Mouse (Mus musculus): ENCODE results near the gene Nup62. TPM values are rescaled to one million over a fixed set of nuclear protein-coding genes. Genes with fewer than 3 reads are reported as not detected.
"Not testable (repeated sequence)": the region's sequence is repeated elsewhere in the genome, so short reads cannot be mapped to it uniquely, and the experiment has no call there.

Nup62 gene
- polyA plus RNA-seq, 1 experiment from 2014 or later: 56.6 TPM

DNA sequence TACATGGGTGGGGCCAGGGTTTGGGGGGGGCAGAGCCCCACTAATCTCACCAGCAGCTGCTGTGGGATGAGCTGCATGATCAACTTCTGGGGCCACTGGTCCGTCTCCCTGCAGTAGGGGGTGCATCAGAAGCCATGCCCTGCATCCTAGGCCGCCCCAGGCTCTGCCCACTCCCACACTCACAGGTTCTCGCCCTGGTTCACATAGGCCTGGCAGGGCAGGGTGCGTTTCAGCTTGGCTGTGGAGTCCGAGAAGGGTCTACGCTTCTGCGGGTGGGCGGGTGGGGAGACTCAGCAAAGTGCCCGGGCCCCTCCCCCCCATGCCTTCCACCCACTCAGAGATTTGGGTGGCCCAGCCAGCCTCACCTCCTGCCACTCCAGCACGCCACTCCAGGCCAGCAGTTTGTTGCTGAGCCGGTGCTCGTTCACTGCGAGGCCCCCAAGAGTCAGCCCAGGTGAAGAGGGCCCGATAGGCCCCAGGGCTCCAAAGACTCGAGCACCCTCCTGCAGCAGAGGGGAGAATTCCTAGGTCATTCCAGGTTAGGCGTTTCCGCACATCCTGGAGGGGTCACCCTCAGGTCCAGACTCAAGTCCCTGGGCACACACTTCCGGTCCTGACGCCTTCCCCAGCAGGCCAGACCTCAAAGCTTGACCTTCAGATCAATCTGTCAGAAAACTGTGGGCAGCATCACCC is 51.3 kb downstream of the Nup62 start:
- peaks cover 35% of the 10 kb centered on the region for H3K4me1 ChIP-seq (ENCODE audit: control insufficient read depth, insufficient read depth, low read length)
- no peak for ATAC-seq (ENCODE audit: insufficient number of reproducible peaks, insufficient read depth, low FRiP score, low read depth)

DNA sequence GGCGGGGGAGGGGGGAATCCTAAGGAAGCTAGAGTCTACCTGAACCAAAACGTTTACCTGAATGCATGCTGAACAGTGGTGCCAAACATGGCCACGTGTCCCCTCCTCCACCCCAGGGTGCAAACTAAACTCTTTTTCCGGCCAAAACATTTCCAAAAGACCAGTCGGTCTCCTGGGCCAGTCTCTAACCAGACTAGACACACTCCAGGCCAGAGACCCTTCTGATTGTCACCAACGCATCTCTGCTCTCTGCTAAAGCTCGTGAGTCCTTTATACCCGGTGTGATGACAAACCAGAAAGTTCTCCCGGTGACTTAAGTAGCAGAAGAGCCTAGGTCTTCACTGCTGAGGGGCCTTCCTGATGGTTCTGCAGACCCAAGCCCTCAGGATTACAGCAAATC is 51.9 kb downstream of the Nup62 start:
- H3K27ac ChIP-seq (ENCODE audit: low read length): peak overlapping the region; percentile 21; the same call in 1 of the 2 replicates

More for the DNA sequence above, 51.3 kb downstream of the Nup62 start:
- Histone ChIP-seq H3K9ac (replicated peaks; ENCODE audit: low read depth, low read length) (no peak overlapping the region; the same call in 1 of the 2 replicates), H3K9me3 (ENCODE audit: control insufficient read depth, low read depth, low read length) (no peaks in the 10 kb centered on the region), H3K4me3 (ENCODE audit: low read depth, low read length) (peak overlapping the region; percentile 94), H3K36me3 (ENCODE audit: control insufficient read depth, insufficient read depth, low read length) (peaks cover 42% of the 10 kb centered on the region), H3K27ac (ENCODE audit: low read length) (peak overlapping the region; percentile 39), H3K4me2 (replicated peaks; ENCODE audit: low read depth, low read length) (peak overlapping the region; percentile 82), H3K27me3 (ENCODE audit: control insufficient read depth, insufficient read depth, low read length) (no peaks in the 10 kb centered on the region)
- 47% methylated on average over 19 of the region's 19 CpGs for WGBS

DNA sequence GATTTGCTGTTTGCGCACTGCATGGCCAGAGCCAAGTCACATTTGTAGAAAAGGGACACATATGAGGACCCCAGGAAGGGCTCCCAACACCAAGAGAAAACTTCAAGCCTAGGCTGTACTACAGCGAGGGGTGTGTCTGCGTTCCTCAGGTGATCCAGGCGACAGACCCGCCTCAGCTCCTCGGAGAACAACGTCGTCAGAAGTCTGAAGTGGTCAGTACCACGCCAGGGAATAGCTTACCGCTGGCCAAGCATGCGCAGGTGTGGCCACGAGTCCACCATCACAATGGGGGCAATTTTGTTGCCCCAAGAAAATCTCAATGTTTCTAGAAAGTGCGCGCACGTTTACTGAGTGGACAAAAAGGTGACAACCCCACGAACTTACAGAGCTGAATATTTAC is 52.6 kb downstream of the Nup62 start:
- Histone ChIP-seq H3K9ac (replicated peaks; ENCODE audit: low read depth, low read length) (peak overlapping the region; percentile 100), H3K4me1 (ENCODE audit: control insufficient read depth, insufficient read depth, low read length) (peaks cover 43% of the 10 kb centered on the region), H3K9me3 (ENCODE audit: control insufficient read depth, low read depth, low read length) (no peaks in the 10 kb centered on the region), H3K27ac (ENCODE audit: low read length) (peak overlapping the region; percentile 100; the same call in 1 of the 2 replicates), H3K36me3 (ENCODE audit: control insufficient read depth, insufficient read depth, low read length) (peaks cover 29% of the 10 kb centered on the region), H3K4me2 (replicated peaks; ENCODE audit: low read depth, low read length) (peak overlapping the region; percentile 82), H3K4me3 (ENCODE audit: low read depth, low read length) (peak overlapping the region; percentile 94), H3K27me3 (ENCODE audit: control insufficient read depth, insufficient read depth, low read length) (no peaks in the 10 kb centered on the region)
- WGBS: 3% methylated on average over 16 of the region's 16 CpGs
- ATAC-seq (ENCODE audit: insufficient number of reproducible peaks, insufficient read depth, low FRiP score, low read depth): no peak

More for the DNA sequence above, 51.9 kb downstream of the Nup62 start:
- Histone ChIP-seq H3K9ac (replicated peaks; ENCODE audit: low read depth, low read length) (no peak overlapping the region; the same call in 1 of the 2 replicates), H3K36me3 (ENCODE audit: control insufficient read depth, insufficient read depth, low read length) (peaks cover 35% of the 10 kb centered on the region), H3K4me1 (ENCODE audit: control insufficient read depth, insufficient read depth, low read length) (peaks cover 38% of the 10 kb centered on the region), H3K9me3 (ENCODE audit: control insufficient read depth, low read depth, low read length) (no peaks in the 10 kb centered on the region), H3K27me3 (ENCODE audit: control insufficient read depth, insufficient read depth, low read length) (no peaks in the 10 kb centered on the region), H3K4me2 (replicated peaks; ENCODE audit: low read depth, low read length) (peak overlapping the region; percentile 82), H3K4me3 (ENCODE audit: low read depth, low read length) (peak overlapping the region; percentile 94)
- WGBS: 35% methylated on average over 9 of the region's 9 CpGs
- no peak for ATAC-seq (ENCODE audit: insufficient number of reproducible peaks, insufficient read depth, low FRiP score, low read depth)

DNA sequence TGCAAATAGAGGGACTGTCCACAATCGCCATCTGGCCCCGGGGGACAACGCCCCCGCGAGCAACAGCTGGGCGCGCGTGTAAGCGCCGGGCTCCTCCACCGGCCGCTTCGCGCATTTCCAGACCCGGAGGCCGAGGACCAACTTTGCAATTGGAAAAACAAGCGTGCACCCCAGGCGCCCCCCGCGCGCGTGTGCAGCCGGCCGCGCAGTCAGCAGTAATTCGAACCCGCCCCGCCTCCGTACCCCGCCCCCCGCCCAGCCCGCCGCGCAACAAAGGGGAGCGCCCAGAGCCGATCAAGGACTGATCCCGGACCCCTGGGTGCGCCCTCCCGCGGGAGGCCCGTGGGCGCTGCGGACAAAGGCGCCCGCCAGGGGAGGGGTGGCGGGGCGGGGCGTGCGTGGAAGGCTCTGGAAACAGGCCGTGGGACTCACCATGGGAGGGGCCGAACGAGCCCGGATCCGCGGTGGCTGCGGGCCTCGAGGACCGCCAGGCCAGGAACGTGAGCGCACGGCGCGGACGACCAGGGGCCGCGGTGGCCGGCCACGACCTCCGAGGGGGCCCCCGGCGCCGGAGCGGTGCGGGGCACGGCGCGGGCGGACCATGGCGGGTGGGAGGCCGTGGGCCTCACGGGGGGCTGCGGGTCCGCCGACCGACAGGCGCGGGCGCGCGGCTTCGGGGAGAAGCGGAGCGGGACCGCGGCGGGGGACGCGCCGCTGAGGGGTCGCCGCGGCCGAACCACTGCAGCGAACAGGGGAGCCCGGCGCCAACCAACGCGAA is 53.2 kb downstream of the Nup62 start:
- peaks cover 22% of the 10 kb centered on the region for H3K36me3 ChIP-seq (ENCODE audit: control insufficient read depth, insufficient read depth, low read length)
- peak overlapping the region; percentile 82 for H3K4me2 ChIP-seq (replicated peaks; ENCODE audit: low read depth, low read length)
- peak; percentile 59 for ATAC-seq (ENCODE audit: insufficient number of reproducible peaks, insufficient read depth, low FRiP score, low read depth)
- H3K4me3 ChIP-seq (ENCODE audit: low read depth, low read length): peak overlapping the region; percentile 94
- peak overlapping the region; percentile 100 for H3K27ac ChIP-seq (ENCODE audit: low read length)
- no peaks in the 10 kb centered on the region for H3K27me3 ChIP-seq (ENCODE audit: control insufficient read depth, insufficient read depth, low read length)
- under 1% methylated on average over 97 of the region's 108 CpGs for WGBS
- H3K9me3 ChIP-seq (ENCODE audit: control insufficient read depth, low read depth, low read length): no peaks in the 10 kb centered on the region
- peaks cover 43% of the 10 kb centered on the region for H3K4me1 ChIP-seq (ENCODE audit: control insufficient read depth, insufficient read depth, low read length)
- H3K9ac ChIP-seq (replicated peaks; ENCODE audit: low read depth, low read length): peak overlapping the region; percentile 100

DNA sequence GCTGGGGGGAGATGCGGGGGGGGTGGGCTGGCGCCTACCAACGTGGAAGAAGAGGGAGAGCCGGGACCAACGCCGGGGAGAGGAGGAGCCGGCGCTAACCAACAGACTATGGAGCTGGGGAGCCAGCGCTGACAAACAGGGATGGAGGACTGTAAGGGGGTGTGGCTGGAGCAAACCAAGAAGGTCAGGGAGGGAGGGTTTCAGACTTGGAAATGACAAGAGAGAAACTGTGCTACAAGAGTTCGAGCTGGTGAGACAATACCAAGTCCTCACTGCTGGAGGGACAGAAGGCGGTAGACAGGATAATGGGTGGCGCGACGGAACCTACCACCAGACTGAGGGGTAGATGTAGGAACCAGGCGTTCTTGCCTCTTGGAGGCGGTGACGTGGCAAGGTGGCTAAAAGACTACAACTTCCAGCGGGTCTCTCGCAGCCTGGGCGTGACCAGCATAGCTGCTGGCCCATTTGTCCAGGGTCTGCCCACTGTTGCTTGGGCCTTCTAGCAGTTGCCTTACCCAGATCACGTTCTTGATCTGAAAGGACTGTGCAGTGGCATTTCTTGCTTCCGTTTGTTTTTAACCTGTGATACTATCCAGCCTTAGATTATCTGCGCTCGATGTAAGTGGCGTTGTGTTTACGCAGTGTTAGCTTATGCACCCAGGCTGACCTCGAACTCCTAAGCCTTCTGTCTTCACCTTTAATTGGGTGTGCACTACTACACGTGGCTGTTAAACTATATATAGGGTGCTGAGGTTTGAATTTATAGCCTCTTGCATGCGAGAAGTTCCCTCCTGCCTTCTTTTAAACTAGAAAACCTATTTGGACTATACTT is 54.0 kb downstream of the Nup62 start, which contains the start of gene Ptov1:
Gene Ptov1 (minus strand): TSS at position 92 of the 832 bp plus-strand sequence.
- Histone ChIP-seq H3K4me2 (replicated peaks; ENCODE audit: low read depth, low read length) (peak within 1 kb of the TSS; percentile 82), H3K9ac (replicated peaks; ENCODE audit: low read depth, low read length) (peak within 1 kb of the TSS; percentile 100), H3K4me1 (ENCODE audit: control insufficient read depth, insufficient read depth, low read length) (peaks cover 43% of the 10 kb centered on the region), H3K27me3 (ENCODE audit: control insufficient read depth, insufficient read depth, low read length) (no peaks in the 10 kb centered on the region), H3K4me3 (ENCODE audit: low read depth, low read length) (peak within 1 kb of the TSS; percentile 94), H3K9me3 (ENCODE audit: control insufficient read depth, low read depth, low read length) (no peaks in the 10 kb centered on the region), H3K27ac (ENCODE audit: low read length) (peak within 1 kb of the TSS; percentile 100), H3K36me3 (ENCODE audit: control insufficient read depth, insufficient read depth, low read length) (peaks cover 14% of the 10 kb centered on the region)
- ATAC-seq (ENCODE audit: insufficient number of reproducible peaks, insufficient read depth, low FRiP score, low read depth): peak; percentile 90
- WGBS: 2% methylated on average over 29 of the region's 29 CpGs

DNA sequence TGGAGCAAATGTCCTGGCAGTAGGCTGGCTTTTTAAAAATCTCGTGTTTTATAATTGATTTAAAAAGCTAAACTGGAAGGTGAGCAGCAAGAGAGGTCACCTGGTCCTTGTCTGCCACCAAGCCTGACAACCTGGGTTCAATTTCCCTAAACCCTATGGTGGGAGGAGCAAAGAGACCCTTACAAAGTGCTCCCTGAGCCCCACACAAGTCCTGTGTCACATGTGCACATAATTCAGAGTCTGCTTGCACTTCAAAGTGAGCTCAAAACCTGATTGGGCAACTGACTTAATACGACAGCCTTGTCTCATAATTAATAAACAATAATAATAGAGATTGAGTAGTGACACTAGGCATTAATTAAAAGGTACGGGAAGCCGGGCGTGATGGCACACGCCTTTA is 54.7 kb downstream of the Nup62 start:
- Histone ChIP-seq H3K4me1 (ENCODE audit: control insufficient read depth, insufficient read depth, low read length) (peaks cover 39% of the 10 kb centered on the region), H3K27me3 (ENCODE audit: control insufficient read depth, insufficient read depth, low read length) (no peaks in the 10 kb centered on the region), H3K9ac (replicated peaks; ENCODE audit: low read depth, low read length) (peak overlapping the region; percentile 19; the same call in 1 of the 2 replicates), H3K27ac (ENCODE audit: low read length) (peak overlapping the region; percentile 100), H3K9me3 (ENCODE audit: control insufficient read depth, low read depth, low read length) (no peaks in the 10 kb centered on the region), H3K4me3 (ENCODE audit: low read depth, low read length) (peak overlapping the region; percentile 94), H3K4me2 (replicated peaks; ENCODE audit: low read depth, low read length) (peak overlapping the region; percentile 53), H3K36me3 (ENCODE audit: control insufficient read depth, insufficient read depth, low read length) (peaks cover 12% of the 10 kb centered on the region)
- ATAC-seq (ENCODE audit: insufficient number of reproducible peaks, insufficient read depth, low FRiP score, low read depth): no peak
- 75% methylated on average over 6 of the region's 6 CpGs for WGBS

DNA sequence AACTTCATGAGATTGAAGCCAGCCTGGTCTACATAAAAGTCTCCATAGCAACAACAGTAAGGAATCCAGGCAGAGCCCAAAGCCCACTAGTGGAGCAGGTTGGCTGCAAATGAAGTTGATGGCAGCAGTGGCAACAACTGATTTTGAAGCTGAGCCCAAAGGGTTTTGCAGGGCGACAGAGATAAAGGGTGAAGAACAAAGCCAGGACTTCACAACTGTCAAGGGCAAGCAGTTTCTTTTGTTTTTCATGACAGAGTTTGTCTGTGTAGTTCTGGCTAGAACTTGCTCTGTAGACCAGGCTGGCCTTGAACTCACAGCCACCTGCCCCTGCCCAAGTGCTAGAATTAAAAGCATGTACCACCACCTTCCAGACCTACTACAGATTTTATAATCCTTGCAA is 55.3 kb downstream of the Nup62 start:
- Histone ChIP-seq H3K27ac (ENCODE audit: low read length) (no peak overlapping the region), H3K9me3 (ENCODE audit: control insufficient read depth, low read depth, low read length) (no peaks in the 10 kb centered on the region), H3K27me3 (ENCODE audit: control insufficient read depth, insufficient read depth, low read length) (no peaks in the 10 kb centered on the region), H3K4me1 (ENCODE audit: control insufficient read depth, insufficient read depth, low read length) (peaks cover 33% of the 10 kb centered on the region), H3K4me3 (ENCODE audit: low read depth, low read length) (no peak overlapping the region), H3K4me2 (replicated peaks; ENCODE audit: low read depth, low read length) (no peak overlapping the region), H3K9ac (replicated peaks; ENCODE audit: low read depth, low read length) (no peak overlapping the region), H3K36me3 (ENCODE audit: control insufficient read depth, insufficient read depth, low read length) (peaks cover 7% of the 10 kb centered on the region)
- WGBS: 78% methylated on average over 1 of the region's 1 CpGs
- ATAC-seq (ENCODE audit: insufficient number of reproducible peaks, insufficient read depth, low FRiP score, low read depth): no peak

DNA sequence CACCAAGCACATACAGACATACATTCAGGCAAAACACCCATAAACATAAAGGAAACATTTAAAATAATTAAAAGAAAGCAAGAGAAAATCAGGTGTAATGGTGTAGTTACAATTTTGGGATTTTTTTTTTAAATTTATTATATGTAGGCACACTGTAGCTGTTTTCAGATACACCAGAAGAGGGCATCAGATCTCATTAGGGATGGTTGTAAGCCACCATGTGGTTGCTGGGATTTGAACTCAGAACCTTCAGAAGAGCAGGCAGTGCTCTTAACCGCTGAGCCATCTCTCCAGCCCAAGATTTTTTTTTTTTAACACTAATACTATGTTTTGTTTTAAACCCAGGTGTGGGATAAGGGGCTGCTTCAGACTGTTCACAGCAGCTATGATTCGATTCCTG is 55.9 kb downstream of the Nup62 start:
- H3K4me1 ChIP-seq (ENCODE audit: control insufficient read depth, insufficient read depth, low read length): peaks cover 27% of the 10 kb centered on the region
- H3K9me3 ChIP-seq (ENCODE audit: control insufficient read depth, low read depth, low read length); H3K27me3 ChIP-seq (ENCODE audit: control insufficient read depth, insufficient read depth, low read length); H3K9ac ChIP-seq (replicated peaks; ENCODE audit: low read depth, low read length); H3K4me3 ChIP-seq (ENCODE audit: low read depth, low read length); ATAC-seq (ENCODE audit: insufficient number of reproducible peaks, insufficient read depth, low FRiP score, low read depth); H3K27ac ChIP-seq (ENCODE audit: low read length); H3K4me2 ChIP-seq (replicated peaks; ENCODE audit: low read depth, low read length); H3K36me3 ChIP-seq (ENCODE audit: control insufficient read depth, insufficient read depth, low read length): not testable (repeated sequence)
- 93% methylated on average over 2 of the region's 2 CpGs for WGBS
